Mouse (Mus musculus) central nervous system, embryonic 18 days (tissue): ENCODE data around the gene Marveld3. TPM values are rescaled to one million over a fixed set of nuclear protein-coding genes. Genes with fewer than 3 reads are reported as not detected.

Experiments used
- polyA plus RNA-seq: library from polyadenylated mRNA; depleted of rRNA; stranded (reverse); fragments of >200 nt; gene quantifications from 2 replicates; pipeline ENCODE4 v1.2.3, GENCODE M21; 2012; rRNA removed

Marveld3 gene
- 0.53 and 0.60 TPM in 2 replicates for polyA plus RNA-seq

DNA sequence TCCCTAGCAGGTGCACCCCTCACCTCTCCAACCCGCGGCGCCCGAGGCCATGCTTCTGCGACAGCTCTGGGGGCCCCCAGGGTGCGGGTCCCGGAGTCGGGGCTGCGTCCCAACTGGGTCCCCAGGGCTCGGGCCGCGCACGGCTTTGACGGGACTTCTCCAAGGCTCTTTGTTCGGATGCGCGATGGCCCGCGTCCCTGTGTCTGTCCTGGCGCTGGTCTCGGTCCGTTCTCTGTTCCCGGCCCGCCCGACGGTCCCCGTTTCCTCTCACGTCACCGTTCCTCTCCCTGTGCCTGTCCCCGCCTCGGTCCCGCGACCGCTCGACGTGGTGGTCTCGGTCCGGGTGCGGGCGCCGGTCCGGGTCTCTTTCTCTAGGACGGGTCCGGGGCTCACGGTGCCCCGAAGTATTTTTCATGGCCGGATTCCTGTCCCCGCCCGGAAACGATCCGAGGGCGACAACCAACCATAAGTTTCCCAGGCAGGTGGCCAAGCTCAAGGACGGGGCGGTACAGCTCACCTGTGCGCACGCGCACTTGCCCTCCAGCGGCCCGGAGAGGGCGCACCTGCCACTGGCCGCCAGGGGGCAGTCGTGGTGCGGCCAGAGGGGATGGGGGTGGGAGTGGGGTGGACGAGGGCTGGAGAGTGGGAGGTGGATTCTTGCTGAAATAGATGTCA, at the start of gene Marveld3:
Gene Marveld3, minus strand, starts transcription at position 511 of the 675 bp plus-strand sequence.

DNA sequence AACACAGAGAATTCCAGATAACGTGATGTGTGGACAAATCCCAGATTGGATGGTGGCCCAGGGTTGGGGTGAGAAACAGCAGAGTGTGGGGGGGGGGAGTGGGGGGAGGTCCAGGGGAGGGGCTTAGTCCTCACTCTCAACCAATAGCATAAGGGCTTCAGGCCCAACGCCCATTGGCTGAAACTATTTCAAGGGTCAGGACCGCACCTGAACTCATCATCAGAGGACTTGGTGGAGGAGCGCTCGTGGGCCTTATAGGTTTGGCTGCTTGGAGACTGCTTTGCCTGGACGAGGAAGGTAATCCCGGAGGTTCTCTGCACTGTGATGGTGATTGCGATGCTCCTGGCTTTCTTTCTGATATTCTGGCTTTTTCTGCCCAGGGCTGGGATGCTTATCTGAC, 28.2 kb upstream of the Marveld3 start, which contains the start of gene Tat:
Gene Tat, plus strand, starts transcription at position 214 of the 400 bp plus-strand sequence.

Other genes with a start within 250 kb of the Marveld3 start
- 10.0 and 10.3 TPM in 2 replicates for gene Atxn1l, start 224.5 kb downstream of the Marveld3 start, polyA plus RNA-seq
- gene Ap1g1, start 183.6 kb downstream of the Marveld3 start, polyA plus RNA-seq, result 89.6 and 89.7 TPM in 2 replicates
- 17.6 and 19.6 TPM in 2 replicates for gene Phlpp2, start 93.7 kb downstream of the Marveld3 start, polyA plus RNA-seq
- 0.09 and 0.12 TPM in 2 replicates for gene Tat, start 28.2 kb upstream of the Marveld3 start, polyA plus RNA-seq
- gene Chst4, start 77.5 kb upstream of the Marveld3 start, polyA plus RNA-seq, result not detected in 2 replicates
- 13.5 and 15.0 TPM in 2 replicates for gene Zfp612, start 117.5 kb upstream of the Marveld3 start, polyA plus RNA-seq
- gene Gm21964, start 139.0 kb upstream of the Marveld3 start, polyA plus RNA-seq, result not detected in 2 replicates
- not detected in 2 replicates for gene Gm17720, start 140.6 kb upstream of the Marveld3 start, polyA plus RNA-seq
- 81.8 and 116 TPM in 2 replicates for gene Calb2, start 206.0 kb upstream of the Marveld3 start, polyA plus RNA-seq